Mouse (Mus musculus) cerebellum, adult 2 months (tissue): ENCODE measurements at regions not wholly inside any gene's neighbourhood (a gene's known extent, or its start where the extent isn't known, plus 50 kb on each side); places are given as distances from the start of the nearest gene placed in this dataset.

Experiments
- DNase-seq, 2 experiments: peaks; one replicate each; pipeline ENCODE4 v3.0.0; 2021
- H3K27ac ChIP-seq: fragments of 200-500 bp; 2 replicates; pipeline ENCODE4 v1.5.1; 2012; ENCODE audit warnings: low read length, control low read depth, inconsistent platforms; ENCODE audit not compliant: insufficient read depth
- H3K27me3 ChIP-seq: fragments of 200-500 bp; 2 replicates; pipeline ENCODE4 v1.6.1; 2012; ENCODE audit warnings: inconsistent platforms, mild to moderate bottlenecking, low read length, moderate library complexity; ENCODE audit not compliant: control insufficient read depth, insufficient read depth
- H3K4me1 ChIP-seq: fragments of 200-500 bp; 2 replicates; pipeline ENCODE4 v1.6.1; 2011; ENCODE audit warnings: low read length; ENCODE audit not compliant: control insufficient read depth, insufficient read depth
- H3K4me3 ChIP-seq: fragments of 200-500 bp; replicated peaks from 2 replicates; pipeline ENCODE3; 2011; ENCODE audit warnings: mild to moderate bottlenecking, low read depth, low read length, control low read depth; ENCODE audit not compliant: insufficient read depth
- CTCF ChIP-seq: fragments of 200-500 bp; IDR thresholded peaks from 2 replicates; pipeline ENCODE4 v1.5.1; 2011; ENCODE audit warnings: low read depth, mild to moderate bottlenecking, control low read depth, low read length, moderate library complexity, borderline replicate concordance; ENCODE audit not compliant: insufficient read depth
- POLR2A ChIP-seq: fragments of 200-500 bp; IDR thresholded peaks from 2 replicates; pipeline ENCODE4 v1.6.1; 2011; ENCODE audit warnings: low read length, control low read depth, borderline replicate concordance; ENCODE audit not compliant: insufficient read depth
- WGBS: fragments of 180-500 bp; shearing (Covaris S2); methylation state at CpG from one replicate; pipeline ENCODE4 v1.1.7; 2018; 5-methylcytosine and 5-hydroxymethylcytosine counted together

- no peak overlapping the region for H3K4me3 ChIP-seq
- no peaks in the 10 kb centered on the region for H3K27me3 ChIP-seq
- no peak for DNase-seq
- TF ChIP-seq CTCF (no peak), POLR2A (no peak)
- 88% methylated on average over 3 of the region's 3 CpGs for WGBS
- no peak overlapping the region for H3K27ac ChIP-seq
- no peaks in the 10 kb centered on the region for H3K4me1 ChIP-seq
Measured at GRCm38 (mm10) chr6:19755647-19756046, 889.5 kb downstream of the Ankrd7 start.

- 95% methylated on average over 1 of the region's 1 CpGs for WGBS
- Histone ChIP-seq H3K4me1 (no peaks in the 10 kb centered on the region), H3K4me3 (no peak overlapping the region), H3K27me3 (no peaks in the 10 kb centered on the region), H3K27ac (no peak overlapping the region)
- DNase-seq, result peak in 1 of 2 experiments; percentile 45
- no peak for TF ChIP-seq CTCF
- TF ChIP-seq POLR2A, result no peak
Measured at GRCm38 (mm10) chr6:19765410-19765809, 899.3 kb downstream of the Ankrd7 start.
